Mouse (Mus musculus) liver, embryonic 14.5 days (tissue): Measurements from ENCODE around the gene Cpt1b. TPM values are rescaled to one million over a fixed set of nuclear protein-coding genes. Genes with fewer than 3 reads are reported as not detected.

Experiments
- ATAC-seq: fragments of 200-750 bp; cut with Nextera tagmentation; 2 replicates; pipeline ENCODE4 v1.8.0; 2017; ENCODE audit warnings: moderate number of reproducible peaks, mild to moderate bottlenecking, moderate library complexity; ENCODE audit not compliant: insufficient read depth
- DNase-seq, 3 experiments: peaks; one replicate each; pipeline ENCODE4 v3.0.0-alpha.2; 2012 to 2013; ENCODE audit warnings: low read depth in 3 of 3, low spot score in 3 of 3
- H3K27ac ChIP-seq: fragments of 300-500 bp; sonication (generic); 2 replicates; pipeline ENCODE4 v1.5.1; 2014; ENCODE audit warnings: moderate library complexity, mild to moderate bottlenecking, control low read depth, inconsistent platforms
- H3K27me3 ChIP-seq: fragments of 300-500 bp; sonication (generic); 2 replicates; pipeline ENCODE4 v1.6.1; 2014; ENCODE audit warnings: mild to moderate bottlenecking, low read length, moderate library complexity; ENCODE audit not compliant: control insufficient read depth, insufficient read depth
- H3K36me3 ChIP-seq: fragments of 300-500 bp; sonication (generic); replicated peaks from 2 replicates; pipeline ENCODE4 v1.6.1; 2014; ENCODE audit warnings: low read depth; ENCODE audit not compliant: control insufficient read depth, insufficient read depth
- H3K4me1 ChIP-seq, 2 experiments: fragments of 200-500 bp in 1 of 2; fragments of 300-500 bp in 1 of 2; sonication (generic) in 1 of 2; replicated peaks; 2 replicates each; pipeline ENCODE4 v1.6.1; 2012 to 2014; ENCODE audit warnings: antibody characterized with exemption in 1 of 2, inconsistent platforms in 1 of 2, low read length in 1 of 2; ENCODE audit not compliant: control insufficient read depth in 2 of 2, insufficient read depth in 2 of 2
- H3K4me2 ChIP-seq: fragments of 300-500 bp; sonication (generic); 2 replicates; pipeline ENCODE4 v1.6.1; 2014; ENCODE audit warnings: low read depth, mild to moderate bottlenecking, control low read depth, moderate library complexity
- H3K4me3 ChIP-seq, 2 experiments: fragments of 200-500 bp in 1 of 2; fragments of 300-500 bp in 1 of 2; sonication (generic) in 1 of 2; 2 replicates each; pipeline ENCODE4 v1.5.1; 2012 to 2014; ENCODE audit warnings: low read depth in 2 of 2, low read length in 2 of 2, mild to moderate bottlenecking in 2 of 2, control low read depth in 1 of 2, inconsistent platforms in 1 of 2, moderate library complexity in 1 of 2; ENCODE audit not compliant: insufficient read depth in 1 of 2
- H3K9ac ChIP-seq: fragments of 300-500 bp; sonication (generic); replicated peaks from 2 replicates; pipeline ENCODE4 v1.6.1; 2014; ENCODE audit warnings: mild to moderate bottlenecking, control low read depth, moderate library complexity
- H3K9me3 ChIP-seq: fragments of 300-500 bp; sonication (generic); 2 replicates; pipeline ENCODE4 v1.6.1; 2016; ENCODE audit warnings: low read length, mixed read lengths; ENCODE audit not compliant: control insufficient read depth
- CTCF ChIP-seq: IDR thresholded peaks from 2 replicates; pipeline ENCODE4 v1.5.1; 2016; ENCODE audit warnings: antibody characterized with exemption, low read depth, control low read depth
- EP300 ChIP-seq: IDR thresholded peaks from 2 replicates; pipeline ENCODE4 v1.6.1; 2016; ENCODE audit warnings: antibody characterized with exemption, low read depth
- WGBS: fragments of 180-500 bp; shearing (Covaris S2); extraction: QIAGEN DNeasy Blood & Tissue Kit; methylation state at CpG from one replicate; pipeline ENCODE4 v1.1.7; 2014; ENCODE audit not compliant: insufficient replicate concordance; 5-methylcytosine and 5-hydroxymethylcytosine counted together
- polyA plus RNA-seq, 2 experiments: library from polyadenylated mRNA; depleted of rRNA in 1 of 2; stranded (reverse) in 1 of 2; unstranded in 1 of 2; fragments of >200 nt; fragmentation: Nextera tagmentation in 1 of 2; extraction: Ambion mirVana in 1 of 2; gene quantifications; 2 replicates each; pipeline versions ENCODE4 v1.2.1 to v1.2.3; 2012 to 2014

Cpt1b gene
- polyA plus RNA-seq, 2 experiments = 1.5 to 2.1 TPM

- DNase-seq (no peak), ATAC-seq (no peak)
- WGBS = 82% methylated on average over 17 of the region's 17 CpGs
- TF ChIP-seq EP300 (no peak), CTCF (no peak)
- H3K27me3 ChIP-seq = peaks cover 31% of the 10 kb centered on the region
- peaks cover 0 to 4% of the 10 kb centered on the region in 2 experiments; a peak in 1 of 4 replicates for H3K4me1 ChIP-seq
- H3K27ac ChIP-seq = no peak overlapping the region
- H3K36me3 ChIP-seq = peaks cover 26% of the 10 kb centered on the region
- H3K9ac ChIP-seq = no peak overlapping the region
- peak overlapping the region; percentile 75; the same call in 1 of the 2 replicates for H3K4me2 ChIP-seq
- no peaks in the 10 kb centered on the region for H3K9me3 ChIP-seq
- H3K4me3 ChIP-seq = no peak overlapping the region
Observed at GRCm38 (mm10) chr15:89374801-89375534, 50.7 kb downstream of the Cpt1b start.

GRCm38 (mm10) chr15:89374340-89374739 lies 51.3 kb downstream of the Cpt1b start:
- TF ChIP-seq EP300 (no peak), CTCF (no peak)
- Histone ChIP-seq H3K27me3 (peaks cover 28% of the 10 kb centered on the region), H3K4me3 (peak overlapping the region; percentile 69 to 82), H3K36me3 (peaks cover 33% of the 10 kb centered on the region), H3K4me1 (peaks cover 0 to 4% of the 10 kb centered on the region in 2 experiments; a peak in 1 of 4 replicates), H3K9ac (peak overlapping the region; percentile 85), H3K9me3 (no peaks in the 10 kb centered on the region), H3K27ac (no peak overlapping the region), H3K4me2 (peak overlapping the region; percentile 75)
- DNase-seq = no peak
- ATAC-seq = no peak
- WGBS = 52% methylated on average over 9 of the region's 9 CpGs

GRCm38 (mm10) chr15:89373762-89374248 lies 51.9 kb downstream of the Cpt1b start, which contains the start of gene Sco2:
Gene Sco2 (minus strand): TSS chr15:89373846.
- peak within 1 kb of the TSS; percentile 85 for H3K9ac ChIP-seq
- H3K9me3 ChIP-seq = no peaks in the 10 kb centered on the region
- WGBS = 1% methylated on average over 42 of the region's 42 CpGs
- peaks cover 0 to 4% of the 10 kb centered on the region in 2 experiments; a peak in 1 of 4 replicates for H3K4me1 ChIP-seq
- peak within 1 kb of the TSS; percentile 69 to 82 for H3K4me3 ChIP-seq
- ATAC-seq (peak; percentile 73), DNase-seq (peak; percentile 72 to 81 (median 74))
- TF ChIP-seq EP300 = no peak
- TF ChIP-seq CTCF = peak; percentile 92
- H3K36me3 ChIP-seq = peaks cover 38% of the 10 kb centered on the region
- H3K27ac ChIP-seq = peak within 1 kb of the TSS; percentile 35
- H3K27me3 ChIP-seq = peaks cover 23% of the 10 kb centered on the region
- H3K4me2 ChIP-seq = peak within 1 kb of the TSS; percentile 75

GRCm38 (mm10) chr15:89373027-89373761 lies 52.5 kb downstream of the Cpt1b start:
- WGBS = 1% methylated on average over 35 of the region's 35 CpGs
- peak; percentile 84 for ATAC-seq
- DNase-seq = peak; percentile 69 to 79 (median 74)
- Histone ChIP-seq H3K27me3 (peaks cover 17% of the 10 kb centered on the region), H3K9me3 (no peaks in the 10 kb centered on the region), H3K4me2 (peak overlapping the region; percentile 75), H3K36me3 (peaks cover 44% of the 10 kb centered on the region), H3K27ac (peak overlapping the region; percentile 35), H3K9ac (peak overlapping the region; percentile 85), H3K4me1 (peaks cover 0 to 4% of the 10 kb centered on the region in 2 experiments; a peak in 1 of 4 replicates), H3K4me3 (peak overlapping the region; percentile 69 to 82)
- TF ChIP-seq CTCF = peak; percentile 88
- TF ChIP-seq EP300 = no peak
